Mouse (Mus musculus): ENCODE data around the gene Dcaf5.

GRCm38 (mm10) chr12:80367227-80367626 lies 69.2 kb downstream of the Dcaf5 start:
- no peak for TF ChIP-seq CTCF (IDR thresholded peaks at IDR 0.05; ENCODE audit: control insufficient read depth, insufficient read depth, insufficient replicate concordance, low read depth, low read length)
- no peak for TF ChIP-seq POLR2A (IDR thresholded peaks at IDR 0.05; ENCODE audit: control insufficient read depth, low read depth, low read length)
